Mouse (Mus musculus) left cerebral cortex, postnatal 14 days (tissue): ENCODE data around the gene Dtx1. TPM values are rescaled to one million over a fixed set of nuclear protein-coding genes. Genes with fewer than 3 reads are reported as not detected.

Experiments
- DNase-seq, 2 experiments: peaks; one replicate each; pipeline ENCODE4 v3.0.0; 2021 to 2022; ENCODE audit warnings: low spot score in 2 of 2, mixed read lengths in 1 of 2
- intact Hi-C: fragments of 180-260 bp; cut with DNase I; formaldehyde crosslinking; loops from one replicate; pipeline ENCODE4 v1.15.1; 2025
- total RNA-seq, 2 experiments: library from RNA; stranded (reverse); gene quantifications; 2 replicates each; pipeline ENCODE4 v1.2.3; 2021

The Dtx1 gene
- total RNA-seq, 2 experiments from 2014 or later, result 72.6 to 80.1 TPM

GRCm38 (mm10) chr5:120686749-120687483 lies 24.8 kb downstream of the Dtx1 start:
- intact Hi-C loops, result no loop called here
- DNase-seq, result no peak

DNA sequence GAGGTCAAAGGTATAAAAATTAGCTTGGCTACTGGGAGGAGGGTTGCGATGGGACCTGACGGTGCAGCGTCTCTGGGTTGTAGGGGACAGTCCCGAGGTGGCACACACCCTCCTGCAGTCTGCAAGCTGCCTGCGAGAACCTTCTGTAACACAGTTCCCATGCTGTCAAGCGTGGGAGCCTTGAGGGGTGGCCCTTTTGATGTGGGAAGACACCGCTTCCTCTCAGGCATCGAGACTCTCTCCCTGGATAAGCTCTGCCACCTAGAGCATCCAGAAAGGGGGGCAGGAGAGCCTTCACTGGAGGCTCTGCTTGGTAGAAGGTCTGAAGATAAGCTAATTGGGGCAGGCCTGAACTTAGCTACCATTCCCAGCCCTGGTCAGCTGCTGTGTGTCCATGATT lies 26.0 kb downstream of the Dtx1 start:
- DNase-seq, result no peak
- intact Hi-C loops, result no loop called here

GRCm38 (mm10) chr5:120682982-120683771 lies 28.6 kb downstream of the Dtx1 start:
- intact Hi-C loops, result no loop called here
- no peak for DNase-seq

GRCm38 (mm10) chr5:120680918-120681317 lies 30.8 kb downstream of the Dtx1 start:
- intact Hi-C loops, result loop anchor here (1.0 kb wide), 1 partner anchor 30 kb away; the partner anchor contains the start of gene Dtx1
- DNase-seq, result peak; percentile 49 to 62

DNA sequence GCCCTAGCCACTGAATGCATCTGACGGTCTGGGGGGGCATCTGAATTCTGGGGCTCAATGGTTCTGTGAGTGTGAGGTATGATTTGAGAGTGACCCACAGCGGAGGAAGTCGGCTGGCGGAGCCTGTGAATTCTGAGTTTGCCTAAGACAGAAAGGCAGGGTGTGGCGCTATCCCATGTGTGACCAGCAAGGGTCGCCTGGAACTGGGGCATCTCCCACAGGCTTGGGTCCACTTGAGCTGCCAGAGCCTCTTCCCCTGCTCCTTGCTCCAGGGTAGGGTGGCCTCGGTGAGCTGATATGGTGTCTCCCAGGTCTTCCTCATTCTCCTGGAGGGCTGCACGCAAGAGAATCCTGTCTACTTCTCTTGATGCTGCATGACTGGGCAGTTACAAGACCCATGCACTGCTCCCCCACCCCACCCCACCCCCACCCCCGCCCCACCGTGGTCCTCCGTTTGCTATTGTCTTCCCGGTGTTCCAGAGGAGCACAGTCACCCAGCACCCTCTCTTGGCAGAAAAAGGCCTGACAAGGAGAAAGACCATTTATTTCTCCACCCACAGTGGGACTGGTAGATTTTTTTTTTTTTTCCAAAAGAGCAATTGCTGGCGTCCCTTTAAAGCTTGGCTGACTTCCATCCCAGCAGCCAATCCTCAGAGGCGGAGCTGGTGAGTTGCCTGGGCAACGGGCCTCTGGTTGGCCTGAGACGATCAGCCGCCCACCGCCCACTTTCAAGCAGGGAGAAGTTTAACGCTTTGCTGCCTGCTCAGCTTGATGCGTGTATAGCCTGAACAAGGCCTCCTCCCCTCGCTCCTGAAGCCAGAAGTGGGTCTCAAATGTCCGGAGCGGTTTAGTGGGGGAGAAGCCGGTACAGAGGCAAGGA lies 31.8 kb downstream of the Dtx1 start:
- peak; percentile 96 to 98 for DNase-seq
- intact Hi-C loops, result loop anchor here (1.0 kb wide), 1 partner anchor 31 kb away; the partner anchor contains the start of gene Dtx1

GRCm38 (mm10) chr5:120677516-120677915 lies 34.2 kb downstream of the Dtx1 start:
- intact Hi-C loops, result no loop called here
- DNase-seq, result no peak

DNA sequence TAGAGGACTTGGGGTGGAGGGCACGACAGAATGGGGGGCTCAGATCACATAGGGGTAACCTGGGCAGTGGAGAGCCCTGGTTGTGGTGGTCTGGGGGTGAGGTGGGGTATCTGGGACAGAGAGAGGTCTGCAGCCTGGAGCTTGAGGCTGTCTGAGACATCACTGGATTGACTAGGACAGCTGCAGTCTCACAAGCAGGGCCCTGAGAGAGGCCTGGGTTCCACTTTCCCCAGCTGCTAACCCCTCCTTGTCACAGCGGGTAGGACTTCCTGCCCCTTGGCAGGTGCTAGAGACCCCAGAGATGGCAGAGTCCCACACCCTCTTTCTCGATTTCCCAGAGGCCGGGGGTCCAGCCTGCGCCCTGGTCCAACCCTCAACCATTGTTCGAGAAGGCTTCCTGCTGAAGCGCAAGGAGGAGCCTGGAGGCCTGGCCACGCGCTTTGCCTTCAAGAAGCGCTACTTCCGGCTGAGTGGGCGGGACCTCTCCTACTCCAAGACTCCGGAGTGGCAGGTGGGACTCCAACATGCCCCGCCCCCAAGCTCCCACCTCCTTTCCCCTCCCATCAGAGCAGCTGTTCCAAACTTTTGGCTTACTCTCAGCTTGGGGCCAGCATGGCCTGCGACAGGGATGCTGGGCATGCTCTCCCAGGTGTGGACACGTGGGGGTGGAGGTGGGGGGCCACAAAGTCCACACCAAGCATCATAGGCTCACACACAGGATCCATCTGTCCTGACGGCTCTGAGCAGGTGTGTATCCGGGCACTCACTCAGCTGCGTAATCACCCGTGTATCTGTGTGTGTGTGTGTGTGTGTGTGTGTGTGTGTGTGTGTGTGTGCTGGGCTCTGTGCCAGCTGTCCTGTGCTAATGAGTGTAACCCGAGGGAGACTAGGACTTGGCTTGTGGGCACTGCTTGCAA lies 37.2 kb downstream of the Dtx1 start:
- intact Hi-C loops, result no loop called here
- peak in 1 of 2 experiments; percentile 69 for DNase-seq

GRCm38 (mm10) chr5:120673626-120674025 lies 38.1 kb downstream of the Dtx1 start:
- peak; percentile 76 to 78 for DNase-seq
- intact Hi-C loops, result loop anchor here (1.0 kb wide), 1 partner anchor 54 kb away; no protein-coding TSS in a partner anchor

DNA sequence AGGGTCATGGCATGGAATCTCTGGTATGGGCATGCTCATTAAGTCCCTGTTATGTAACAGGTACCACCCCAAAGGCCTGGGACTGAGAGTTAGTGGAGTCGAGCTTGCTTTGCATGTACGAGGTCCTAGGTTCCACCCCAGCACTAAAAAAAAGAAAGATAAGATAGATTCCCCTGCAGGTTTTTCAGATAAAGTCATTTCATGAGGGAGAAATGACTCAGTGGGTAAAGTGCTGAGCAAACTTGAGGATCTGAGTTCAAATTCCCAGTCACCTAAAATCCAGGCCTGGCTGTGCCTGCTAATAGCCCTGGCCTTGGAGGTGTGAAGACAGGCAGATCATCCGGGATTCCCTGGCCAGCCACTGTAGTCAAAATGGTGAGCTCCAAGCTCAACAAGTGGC lies 39.9 kb downstream of the Dtx1 start:
- intact Hi-C loops, result no loop called here

DNA sequence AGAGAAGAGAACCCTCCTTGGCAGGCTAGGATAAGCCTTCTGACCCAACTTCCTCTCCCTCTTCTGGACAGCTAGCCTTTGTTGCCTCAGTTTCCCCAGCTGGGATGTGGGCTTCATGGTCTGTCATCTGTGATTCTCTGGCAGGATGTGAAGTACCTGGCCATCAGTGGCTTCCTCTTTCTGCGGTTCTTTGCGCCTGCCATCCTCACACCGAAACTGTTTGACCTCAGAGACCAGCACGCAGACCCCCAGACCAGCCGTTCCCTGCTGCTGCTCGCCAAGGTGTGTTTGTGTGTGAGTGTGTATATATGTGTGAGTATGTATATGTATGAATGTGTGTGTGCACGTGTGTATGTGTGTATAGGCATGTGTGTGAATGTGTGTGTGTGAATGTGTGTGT lies 41.6 kb downstream of the Dtx1 start:
- DNase-seq, result no peak
- intact Hi-C loops, result no loop called here

More for the DNA sequence above, 39.9 kb downstream of the Dtx1 start:
- no peak for DNase-seq

- no peak for DNase-seq
- intact Hi-C loops, result no loop called here
Measured at GRCm38 (mm10) chr5:120668761-120669160, 43.0 kb downstream of the Dtx1 start.

- intact Hi-C loops, result no loop called here
- no peak for DNase-seq
Measured at GRCm38 (mm10) chr5:120664888-120665287, 46.8 kb downstream of the Dtx1 start.

- peak; percentile 60 to 84 for DNase-seq
- intact Hi-C loops, result no loop called here
Measured at GRCm38 (mm10) chr5:120660816-120661215, 50.9 kb downstream of the Dtx1 start.

DNA sequence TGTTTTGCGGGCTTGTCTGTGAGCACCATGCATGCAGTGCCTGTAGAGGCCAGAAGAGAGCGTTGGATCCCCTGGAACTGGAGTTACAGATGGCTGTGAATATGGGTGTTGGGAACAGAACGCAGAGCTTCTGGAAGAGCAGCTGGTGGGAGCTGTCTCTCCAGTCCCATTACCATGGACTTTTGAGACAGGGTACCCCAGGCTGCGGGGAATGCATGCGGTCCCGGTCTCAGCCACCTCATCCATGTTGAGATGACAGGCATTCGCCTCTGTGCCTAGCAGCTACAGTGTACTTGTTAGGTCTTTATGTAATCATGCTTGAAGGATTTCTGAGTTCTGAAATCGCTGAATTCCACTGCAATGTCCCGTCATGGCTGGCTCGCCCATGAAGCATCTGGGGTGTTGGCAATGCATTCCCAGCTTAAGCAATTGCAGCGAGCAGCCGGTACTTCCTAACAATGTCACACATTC lies 55.4 kb downstream of the Dtx1 start:
- intact Hi-C loops, result no loop called here
- DNase-seq, result peak; percentile 67 to 84

GRCm38 (mm10) chr5:120653873-120654272 lies 57.9 kb downstream of the Dtx1 start:
- no peak for DNase-seq
- intact Hi-C loops, result no loop called here

DNA sequence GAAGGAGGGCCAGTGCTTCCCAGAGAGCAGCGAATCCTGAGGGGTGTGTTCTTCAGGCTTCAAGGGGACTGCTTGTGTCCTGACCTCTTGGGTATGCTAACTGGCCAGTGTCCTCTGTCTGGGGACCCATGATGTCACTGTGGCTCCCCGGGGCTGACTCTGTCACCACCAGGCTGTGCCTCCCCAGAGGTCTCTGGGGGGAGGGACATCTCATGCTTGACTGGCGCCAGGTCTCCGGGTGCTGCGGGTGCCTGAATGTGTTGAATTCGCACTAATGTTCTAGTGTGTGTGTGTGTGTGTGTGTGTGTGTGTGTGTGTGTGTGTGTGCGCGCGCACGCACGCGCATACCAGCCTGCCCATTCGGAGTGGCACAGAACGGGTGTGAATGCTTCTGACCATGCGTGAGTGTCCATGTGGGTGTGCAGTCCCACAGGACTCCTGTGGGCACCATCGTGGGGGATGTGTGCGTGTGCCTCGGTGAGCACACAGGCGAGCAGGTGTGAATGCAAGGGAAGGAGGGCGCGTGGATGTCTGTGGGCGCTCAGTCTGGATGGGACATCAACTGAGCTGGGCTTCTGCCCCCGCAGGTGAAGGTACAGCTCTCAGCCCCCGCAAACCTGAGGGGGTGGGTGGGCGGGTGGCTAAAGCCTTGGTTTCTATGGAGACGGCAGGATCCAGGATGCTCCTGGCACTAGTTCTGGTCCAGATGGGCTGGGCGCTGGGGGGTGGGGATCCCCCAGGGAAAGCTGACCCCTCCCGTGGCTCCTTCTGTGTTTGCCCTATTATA lies 58.6 kb downstream of the Dtx1 start:
- intact Hi-C loops, result no loop called here
- peak; percentile 46 to 63 for DNase-seq

- DNase-seq, result no peak
- intact Hi-C loops, result no loop called here
Measured at GRCm38 (mm10) chr5:120651230-120651629, 60.5 kb downstream of the Dtx1 start.

DNA sequence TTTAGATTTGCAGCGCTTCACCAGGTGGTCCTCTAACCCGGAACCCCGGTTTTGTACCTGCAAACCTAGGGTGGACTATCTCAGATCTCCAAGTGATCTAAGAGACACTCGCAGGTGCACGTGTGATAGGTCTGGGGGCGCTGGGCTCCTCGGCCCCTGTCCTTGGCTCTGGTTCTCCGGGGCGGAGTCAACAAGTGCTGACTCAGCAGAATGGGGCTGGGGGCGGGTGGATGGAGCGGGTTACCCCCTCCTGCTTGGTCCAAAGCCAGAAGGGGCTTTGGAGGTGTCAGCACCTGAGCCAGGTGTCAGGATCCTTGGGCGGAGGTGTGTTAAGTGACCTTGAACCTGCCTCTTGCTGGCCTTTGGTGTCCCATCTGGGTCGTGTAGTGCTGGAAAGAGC lies 61.8 kb downstream of the Dtx1 start:
- no peak for DNase-seq

More for the DNA sequence above, 61.8 kb downstream of the Dtx1 start:
- intact Hi-C loops, result loop anchor here (1.0 kb wide), 1 partner anchor 29 kb away; no protein-coding TSS in a partner anchor
